Mouse (Mus musculus): ENCODE results near the gene Nlrc5. TPM values are rescaled to one million over a fixed set of nuclear protein-coding genes. Genes with fewer than 3 reads are reported as not detected.
A peak's percentile ranks its signal among the peaks of the same experiment; 100 is the strongest.

The Nlrc5 gene
- total and polyA plus RNA-seq, 2 experiments = 11.6 to 21.2 TPM

- H3K4me3 ChIP-seq (ENCODE audit: insufficient read depth, low read depth, low read length) = no peak overlapping the region; the same call in 1 of the 2 replicates
These were observed 51.7 kb downstream of the Nlrc5 start for GRCm38 (mm10) chr8:94485882-94486281.

GRCm38 (mm10) chr8:94488016-94488415, 53.9 kb downstream of the Nlrc5 start:
- 87% methylated on average over 2 of the region's 2 CpGs for WGBS
- H3K27me3 ChIP-seq (ENCODE audit: control insufficient read depth, insufficient read depth, low read length) = no peaks in the 10 kb centered on the region
- no peak for DNase-seq (ENCODE audit: extremely low read depth, low read depth, low spot score)
- no peaks in the 10 kb centered on the region for H3K4me1 ChIP-seq (ENCODE audit: control insufficient read depth, insufficient read depth, low read length)
- H3K4me3 ChIP-seq (ENCODE audit: insufficient read depth, low read depth, low read length) = no peak overlapping the region
- H3K79me2 ChIP-seq (ENCODE audit: control insufficient read depth, insufficient read depth, low read length) = no peaks in the 10 kb centered on the region
- H3K9ac ChIP-seq (ENCODE audit: low read depth, low read length) = no peak overlapping the region
- no peak for TF ChIP-seq CTCF (IDR thresholded peaks at IDR 0.05; ENCODE audit: low read depth, low read length)
- no peak for TF ChIP-seq POLR2A (IDR thresholded peaks at IDR 0.05; ENCODE audit: extremely low read depth, insufficient read depth, low read length)
- no peak overlapping the region for H3K27ac ChIP-seq (replicated peaks; ENCODE audit: insufficient read depth, low read depth, low read length)
- no peaks in the 10 kb centered on the region; the same call in 1 of the 2 replicates for H3K36me3 ChIP-seq (ENCODE audit: control insufficient read depth, insufficient read depth, low read length)

More at GRCm38 (mm10) chr8:94485882-94486281, 51.7 kb downstream of the Nlrc5 start:
- H3K27ac ChIP-seq (replicated peaks; ENCODE audit: insufficient read depth, low read depth, low read length) = no peak overlapping the region
- no peaks in the 10 kb centered on the region for H3K79me2 ChIP-seq (ENCODE audit: control insufficient read depth, insufficient read depth, low read length)
- no peaks in the 10 kb centered on the region for H3K4me1 ChIP-seq (ENCODE audit: control insufficient read depth, insufficient read depth, low read length)
- peak; percentile 62 for TF ChIP-seq CTCF (IDR thresholded peaks at IDR 0.05; ENCODE audit: low read depth, low read length)
- no peak for TF ChIP-seq POLR2A (IDR thresholded peaks at IDR 0.05; ENCODE audit: extremely low read depth, insufficient read depth, low read length)
- no peaks in the 10 kb centered on the region; the same call in 1 of the 2 replicates for H3K36me3 ChIP-seq (ENCODE audit: control insufficient read depth, insufficient read depth, low read length)
- WGBS = 27% methylated on average over 2 of the region's 2 CpGs
- H3K27me3 ChIP-seq (ENCODE audit: control insufficient read depth, insufficient read depth, low read length) = no peaks in the 10 kb centered on the region
- peak; percentile 44 for DNase-seq (ENCODE audit: extremely low read depth, low read depth, low spot score)
- H3K9ac ChIP-seq (ENCODE audit: low read depth, low read length) = peak overlapping the region; percentile 32; the same call in 1 of the 2 replicates

- Histone ChIP-seq H3K36me3 (ENCODE audit: control insufficient read depth, insufficient read depth, low read length) (peaks cover 1% of the 10 kb centered on the region; the same call in 1 of the 2 replicates), H3K27me3 (ENCODE audit: control insufficient read depth, insufficient read depth, low read length) (no peaks in the 10 kb centered on the region), H3K79me2 (ENCODE audit: control insufficient read depth, insufficient read depth, low read length) (no peaks in the 10 kb centered on the region), H3K4me3 (ENCODE audit: insufficient read depth, low read depth, low read length) (no peak overlapping the region), H3K9ac (ENCODE audit: low read depth, low read length) (no peak overlapping the region), H3K27ac (replicated peaks; ENCODE audit: insufficient read depth, low read depth, low read length) (no peak overlapping the region), H3K4me1 (ENCODE audit: control insufficient read depth, insufficient read depth, low read length) (no peaks in the 10 kb centered on the region)
- DNase-seq (ENCODE audit: extremely low read depth, low read depth, low spot score) = no peak
- 79% methylated on average over 4 of the region's 4 CpGs for WGBS
- no peak for TF ChIP-seq CTCF (IDR thresholded peaks at IDR 0.05; ENCODE audit: low read depth, low read length)
- TF ChIP-seq POLR2A (IDR thresholded peaks at IDR 0.05; ENCODE audit: extremely low read depth, insufficient read depth, low read length) = no peak
These were observed 55.8 kb downstream of the Nlrc5 start for GRCm38 (mm10) chr8:94489809-94490483.

- H3K27me3 ChIP-seq (ENCODE audit: control insufficient read depth, insufficient read depth, low read length) = no peaks in the 10 kb centered on the region
- no peaks in the 10 kb centered on the region for H3K79me2 ChIP-seq (ENCODE audit: control insufficient read depth, insufficient read depth, low read length)
- H3K9ac ChIP-seq (ENCODE audit: low read depth, low read length) = no peak overlapping the region
- 23% methylated on average over 15 of the region's 15 CpGs for WGBS
- TF ChIP-seq POLR2A (IDR thresholded peaks at IDR 0.05; ENCODE audit: extremely low read depth, insufficient read depth, low read length) = no peak
- peak; percentile 90 for TF ChIP-seq CTCF (IDR thresholded peaks at IDR 0.05; ENCODE audit: low read depth, low read length)
- no peak overlapping the region for H3K27ac ChIP-seq (replicated peaks; ENCODE audit: insufficient read depth, low read depth, low read length)
- no peaks in the 10 kb centered on the region for H3K4me1 ChIP-seq (ENCODE audit: control insufficient read depth, insufficient read depth, low read length)
- peaks cover 1% of the 10 kb centered on the region; the same call in 1 of the 2 replicates for H3K36me3 ChIP-seq (ENCODE audit: control insufficient read depth, insufficient read depth, low read length)
- no peak overlapping the region for H3K4me3 ChIP-seq (ENCODE audit: insufficient read depth, low read depth, low read length)
- peak; percentile 39 for DNase-seq (ENCODE audit: extremely low read depth, low read depth, low spot score)
These were observed 58.0 kb downstream of the Nlrc5 start for GRCm38 (mm10) chr8:94492021-94492681.

- H3K9ac ChIP-seq (ENCODE audit: low read depth, low read length) = no peak overlapping the region
- no peak for DNase-seq (ENCODE audit: extremely low read depth, low read depth, low spot score)
- 0 out of 2 replicates have a peak, but pooled peaks cover 5% of the 10 kb centered on the region for H3K36me3 ChIP-seq (ENCODE audit: control insufficient read depth, insufficient read depth, low read length)
- TF ChIP-seq POLR2A (IDR thresholded peaks at IDR 0.05; ENCODE audit: extremely low read depth, insufficient read depth, low read length) = no peak
- no peak for TF ChIP-seq CTCF (IDR thresholded peaks at IDR 0.05; ENCODE audit: low read depth, low read length)
- no peak overlapping the region for H3K4me3 ChIP-seq (ENCODE audit: insufficient read depth, low read depth, low read length)
- no peaks in the 10 kb centered on the region for H3K4me1 ChIP-seq (ENCODE audit: control insufficient read depth, insufficient read depth, low read length)
- no peaks in the 10 kb centered on the region for H3K79me2 ChIP-seq (ENCODE audit: control insufficient read depth, insufficient read depth, low read length)
- WGBS = 90% methylated on average over 1 of the region's 1 CpGs
- H3K27me3 ChIP-seq (ENCODE audit: control insufficient read depth, insufficient read depth, low read length) = no peaks in the 10 kb centered on the region
- H3K27ac ChIP-seq (replicated peaks; ENCODE audit: insufficient read depth, low read depth, low read length) = no peak overlapping the region
These were observed 59.1 kb downstream of the Nlrc5 start for GRCm38 (mm10) chr8:94493240-94493639.

Measured in liver, adult 2 months (tissue).